Mouse (Mus musculus) ES-Bruce4 (cell line): ENCODE data around the gene Tcf7l2.

Experiments
- CTCF ChIP-seq: IDR thresholded peaks from one replicate; pipeline ENCODE4 v1.8.1; 2011; ENCODE audit warnings: low read depth, low read length
- EP300 ChIP-seq: IDR thresholded peaks from 2 replicates; pipeline ENCODE4 v1.6.1; 2011; ENCODE audit warnings: low read depth, low read length; ENCODE audit not compliant: insufficient read depth
- POLR2A ChIP-seq: IDR thresholded peaks from one replicate; pipeline ENCODE4 v1.8.1; 2011; ENCODE audit warnings: low read length; ENCODE audit not compliant: insufficient read depth

- no peak for TF ChIP-seq CTCF
- TF ChIP-seq EP300, result no peak
- no peak for TF ChIP-seq POLR2A
Measured at GRCm38 (mm10) chr19:55840499-55841121, 99.0 kb downstream of the Tcf7l2 start.
